In the genomic region with DNA sequence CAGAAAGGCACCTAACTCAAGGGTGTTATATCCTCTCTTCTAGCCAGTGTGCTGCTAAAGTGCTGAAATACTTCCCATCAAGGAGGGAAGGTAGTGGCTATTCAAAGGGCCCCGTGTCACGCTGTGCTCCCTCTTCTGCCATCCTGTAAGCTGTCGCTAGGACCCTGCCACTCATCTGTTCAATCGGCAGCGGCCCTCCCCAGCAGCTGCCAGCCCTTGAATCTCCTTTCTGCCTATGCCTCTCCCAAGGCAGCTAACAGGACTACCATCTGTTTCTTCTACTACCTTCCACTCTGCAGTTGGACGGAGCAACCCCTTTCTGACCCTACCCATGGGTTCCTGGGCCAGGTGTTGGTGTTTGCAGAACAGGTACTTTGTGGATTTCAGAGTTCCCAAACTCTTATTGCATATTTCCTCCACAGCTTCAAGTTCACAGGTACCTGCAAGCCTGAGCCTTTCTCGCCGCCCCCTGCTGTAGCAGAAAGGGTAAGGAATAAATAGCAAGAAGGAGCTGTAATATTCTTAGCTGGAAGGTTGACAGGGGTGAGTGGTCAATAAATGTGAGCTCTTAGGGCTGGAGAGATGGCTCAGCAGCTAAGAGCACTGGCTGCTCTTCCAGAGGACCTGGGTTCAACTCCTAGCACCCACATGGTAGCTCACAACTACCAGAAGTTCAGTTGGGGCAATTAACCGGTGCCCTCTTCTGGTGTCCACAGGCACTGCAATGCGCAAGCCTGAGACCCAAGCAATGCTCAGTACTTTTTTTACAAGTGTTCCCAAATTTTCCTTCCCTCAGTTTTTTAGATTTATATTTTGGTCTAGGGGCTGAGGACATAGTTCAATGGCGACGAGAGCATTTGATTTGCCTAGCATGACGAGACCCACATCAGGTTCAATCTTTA, we compare ENCODE assay signal across 15 mouse cellular contexts. TPM values are rescaled to one million over a fixed set of nuclear protein-coding genes. Genes with fewer than 3 reads are reported as not detected.
DNase-seq lines count a peak whose midpoint lies in the region; ATAC-seq and TF ChIP-seq lines count a peak whose summit lies in the region.
"Had no signal": no experiment of that assay in that cellular context is flagged by ENCODE, and none has a peak within 500 bp of the region (broad histone marks: within the 10 kb centered on the region; RNA-seq: fewer than 3 reads in every experiment).

No protein-coding gene starts in this region.

- DNase-seq in lung, embryonic 14.5 days = no peak
- DNase-seq in lung, postnatal 36 days = no peak
- peak; percentile 61 for DNase-seq in cerebellum, adult 9-11 months
- no peak for DNase-seq in right cerebral cortex, adult 2 months (ENCODE audit: low spot score in 2 of 2)
- DNase-seq: gastrocnemius, postnatal 10 days; kidney, adult 9 months; liver, embryonic 13.5 days had no signal

- H3K9me3 ChIP-seq in hindbrain, embryonic 16.5 days (ENCODE audit: control insufficient read depth, low read length) = no peaks in the 10 kb centered on the region
- no peaks in the 10 kb centered on the region for H3K9me3 ChIP-seq in hindbrain, embryonic 13.5 days
- no peaks in the 10 kb centered on the region for H3K9me3 ChIP-seq in lung, embryonic 14.5 days (ENCODE audit: low read depth, low read length)
- H3K9me3 ChIP-seq: liver, embryonic 13.5 days had no signal

- H3K4me3 ChIP-seq in hindbrain, embryonic 16.5 days (ENCODE audit: low read length) = no peak overlapping the region
- H3K4me3 ChIP-seq in hindbrain, embryonic 13.5 days = no peak overlapping the region
- H3K4me3 ChIP-seq in lung, embryonic 14.5 days (ENCODE audit: low read depth, low read length) = no peak overlapping the region
- H3K4me3 ChIP-seq: heart, embryonic 13.5 days; liver, embryonic 13.5 days had no signal

- no peaks in the 10 kb centered on the region for H3K36me3 ChIP-seq in hindbrain, embryonic 16.5 days (ENCODE audit: control insufficient read depth, insufficient read depth, low read length)
- peaks cover 30% of the 10 kb centered on the region for H3K36me3 ChIP-seq in hindbrain, embryonic 13.5 days
- H3K36me3 ChIP-seq in lung, embryonic 14.5 days (ENCODE audit: insufficient read depth) = peaks cover 16% of the 10 kb centered on the region; the same call in 1 of the 2 replicates

- peaks cover 25% of the 10 kb centered on the region for H3K4me1 ChIP-seq in hindbrain, embryonic 16.5 days (ENCODE audit: control insufficient read depth, insufficient read depth, low read depth, low read length)
- H3K4me1 ChIP-seq in hindbrain, embryonic 13.5 days (replicated peaks) = peaks cover 51% of the 10 kb centered on the region
- peaks cover 12% of the 10 kb centered on the region for H3K4me1 ChIP-seq in lung, embryonic 14.5 days (ENCODE audit: insufficient read depth)

- peak; percentile 26; the same call in 1 of the 2 replicates for TF ChIP-seq CTCF in lung, embryonic 14.5 days (IDR thresholded peaks at IDR 0.05; ENCODE audit: low read depth)

- H3K27me3 ChIP-seq in hindbrain, embryonic 16.5 days (replicated peaks; ENCODE audit: control insufficient read depth, insufficient read depth, low read length) = no peaks in the 10 kb centered on the region
- H3K27me3 ChIP-seq in hindbrain, embryonic 13.5 days = no peaks in the 10 kb centered on the region
- H3K27me3 ChIP-seq in lung, embryonic 14.5 days (ENCODE audit: insufficient read depth, low read length) = no peaks in the 10 kb centered on the region
- H3K27me3 ChIP-seq: heart, embryonic 13.5 days; liver, embryonic 13.5 days had no signal

- WGBS in hindbrain, embryonic 16.5 days = 77% methylated on average over 13 of the region's 13 CpGs
- 77% methylated on average over 13 of the region's 13 CpGs for WGBS in hindbrain, embryonic 13.5 days
- 86% methylated on average over 13 of the region's 13 CpGs for WGBS in lung, embryonic 14.5 days

- H3K27ac ChIP-seq in hindbrain, embryonic 16.5 days (ENCODE audit: low read depth, low read length) = 0 out of 2 replicates have a peak overlapping the region, but pooled peaks have one; percentile 27
- no peak overlapping the region for H3K27ac ChIP-seq in hindbrain, embryonic 13.5 days
- no peak overlapping the region for H3K27ac ChIP-seq in lung, embryonic 14.5 days (ENCODE audit: low read depth)
- H3K27ac ChIP-seq: heart, embryonic 13.5 days; macrophage had no signal

- H3K9ac ChIP-seq in hindbrain, embryonic 16.5 days (ENCODE audit: low read depth, low read length) = no peak overlapping the region
- no peak overlapping the region for H3K9ac ChIP-seq in hindbrain, embryonic 13.5 days
- no peak overlapping the region for H3K9ac ChIP-seq in lung, embryonic 14.5 days
- H3K9ac ChIP-seq: heart, embryonic 13.5 days had no signal

- no peak overlapping the region for H3K4me2 ChIP-seq in hindbrain, embryonic 16.5 days (ENCODE audit: low read length)
- H3K4me2 ChIP-seq in hindbrain, embryonic 13.5 days = no peak overlapping the region
- H3K4me2 ChIP-seq in lung, embryonic 14.5 days = no peak overlapping the region
- H3K4me2 ChIP-seq: heart, embryonic 13.5 days had no signal

- no peak for ATAC-seq in hindbrain, embryonic 16.5 days
- ATAC-seq in hindbrain, embryonic 13.5 days (ENCODE audit: low FRiP score) = no peak
- ATAC-seq in lung, embryonic 14.5 days (ENCODE audit: insufficient read depth) = no peak
- no peak for ATAC-seq in frontal cortex, adult (ENCODE audit: low TSS enrichment)
- ATAC-seq: activated CD4-positive, CD25-positive, alpha-beta regulatory T cell, adult 4 months; forebrain, embryonic 16.5 days had no signal

RNA-seq across cellular contexts. Expression of gene Shf, which starts 6.1 kb away (rescaled TPM):
- polyA plus RNA-seq in hindbrain, embryonic 16.5 days (2015; fragmentation: Nextera tagmentation; extraction: Ambion mirVana) = 11.7 and 11.8 TPM in 2 replicates
- polyA plus RNA-seq in hindbrain, embryonic 13.5 days (2015; fragmentation: Nextera tagmentation; extraction: Ambion mirVana) = 12.9 and 13.5 TPM in 2 replicates
- polyA plus RNA-seq in lung, embryonic 14.5 days (2014; fragmentation: Nextera tagmentation; extraction: Ambion mirVana) = 3.7 and 5.1 TPM in 2 replicates

RNA-seq across cellular contexts. Expression of gene Duox1, which starts 47.4 kb away (rescaled TPM):
- polyA plus RNA-seq in hindbrain, embryonic 16.5 days (2015; fragmentation: Nextera tagmentation; extraction: Ambion mirVana) = 0.09 and 0.15 TPM in 2 replicates
- 0.13 and 0.16 TPM in 2 replicates for polyA plus RNA-seq in hindbrain, embryonic 13.5 days (2015; fragmentation: Nextera tagmentation; extraction: Ambion mirVana)
- polyA plus RNA-seq in lung, embryonic 14.5 days (2014; fragmentation: Nextera tagmentation; extraction: Ambion mirVana) = not detected in 2 replicates
- polyA plus RNA-seq: activated CD4-positive, CD25-positive, alpha-beta regulatory T cell, adult 4 months; heart, embryonic 13.5 days; liver, embryonic 13.5 days; macrophage had no signal

RNA-seq across cellular contexts. Expression of gene Duoxa1, which starts 49.3 kb away (rescaled TPM):
- polyA plus RNA-seq in hindbrain, embryonic 16.5 days (2015; fragmentation: Nextera tagmentation; extraction: Ambion mirVana) = 0.26 and 0.27 TPM in 2 replicates
- polyA plus RNA-seq in hindbrain, embryonic 13.5 days (2015; fragmentation: Nextera tagmentation; extraction: Ambion mirVana) = 0.13 TPM in 1 of 2 replicates, not detected in the other
- not detected in 2 replicates for polyA plus RNA-seq in lung, embryonic 14.5 days (2014; fragmentation: Nextera tagmentation; extraction: Ambion mirVana)
- polyA plus RNA-seq: forebrain, embryonic 16.5 days; liver, embryonic 13.5 days; macrophage; neural tube, embryonic 14.5 days had no signal
